Mouse (Mus musculus) ES-Bruce4 (cell line): Measurements from ENCODE around the gene Nradd.

Source experiments
- CTCF ChIP-seq: IDR thresholded peaks from one replicate; pipeline ENCODE4 v1.8.1; 2011; ENCODE audit warnings: low read depth, low read length
- EP300 ChIP-seq: IDR thresholded peaks from 2 replicates; pipeline ENCODE4 v1.6.1; 2011; ENCODE audit warnings: low read depth, low read length; ENCODE audit not compliant: insufficient read depth
- POLR2A ChIP-seq: IDR thresholded peaks from one replicate; pipeline ENCODE4 v1.8.1; 2011; ENCODE audit warnings: low read length; ENCODE audit not compliant: insufficient read depth

GRCm38 (mm10) chr9:110654726-110655650 is 30.7 kb upstream of the Nradd start:
- no peak for TF ChIP-seq EP300
- TF ChIP-seq CTCF, result no peak
- no peak for TF ChIP-seq POLR2A
